Mouse (Mus musculus): ENCODE measurements around the gene Plekhd1.

The Plekhd1 gene

GRCm38 (mm10) chr12:80692269-80692972 lies at the start of gene Plekhd1:
Gene Plekhd1 (plus strand): TSS chr12:80692591.
- DNase-seq (ENCODE audit: inconsistent ontology term) = no peak

- peak; percentile 29 for DNase-seq (ENCODE audit: inconsistent ontology term)
Observed at GRCm38 (mm10) chr12:80642725-80643692, 49.4 kb upstream of the Plekhd1 start.

- peak; percentile 95 for DNase-seq (ENCODE audit: inconsistent ontology term)
Observed at GRCm38 (mm10) chr12:80643693-80644505, 48.5 kb upstream of the Plekhd1 start, which contains the start of the genes Slc39a9 and Erh. Gene Slc39a9 (plus strand): TSS chr12:80643883. Gene Erh (minus strand): TSS chr12:80644341.

- DNase-seq (ENCODE audit: inconsistent ontology term) = no peak
Observed at GRCm38 (mm10) chr12:80644506-80644868, 47.9 kb upstream of the Plekhd1 start.

- no peak for DNase-seq (ENCODE audit: inconsistent ontology term)
Observed at GRCm38 (mm10) chr12:80646377-80646776, 46.0 kb upstream of the Plekhd1 start.

GRCm38 (mm10) chr12:80653951-80654658 lies 38.3 kb upstream of the Plekhd1 start:
- DNase-seq (ENCODE audit: inconsistent ontology term) = peak; percentile 30

- DNase-seq (ENCODE audit: inconsistent ontology term) = no peak
Observed at GRCm38 (mm10) chr12:80654659-80655025, 37.7 kb upstream of the Plekhd1 start.

- DNase-seq (ENCODE audit: inconsistent ontology term) = no peak
Observed at GRCm38 (mm10) chr12:80658661-80659060, 33.7 kb upstream of the Plekhd1 start.

GRCm38 (mm10) chr12:80662322-80662721 lies 30.1 kb upstream of the Plekhd1 start:
- DNase-seq (ENCODE audit: inconsistent ontology term) = no peak

GRCm38 (mm10) chr12:80663935-80664334 lies 28.5 kb upstream of the Plekhd1 start:
- no peak for DNase-seq (ENCODE audit: inconsistent ontology term)

- no peak for DNase-seq (ENCODE audit: inconsistent ontology term)
Observed at GRCm38 (mm10) chr12:80668391-80668790, 24.0 kb upstream of the Plekhd1 start.

GRCm38 (mm10) chr12:80673170-80673569 lies 19.2 kb upstream of the Plekhd1 start:
- DNase-seq (ENCODE audit: inconsistent ontology term) = no peak

- no peak for DNase-seq (ENCODE audit: inconsistent ontology term)
Observed at GRCm38 (mm10) chr12:80681340-80681739, 11.1 kb upstream of the Plekhd1 start.

- no peak for DNase-seq (ENCODE audit: inconsistent ontology term)
Observed at GRCm38 (mm10) chr12:80683554-80683953, 8.8 kb upstream of the Plekhd1 start.

GRCm38 (mm10) chr12:80684316-80684715 lies 8.1 kb upstream of the Plekhd1 start:
- DNase-seq (ENCODE audit: inconsistent ontology term) = no peak

- DNase-seq (ENCODE audit: inconsistent ontology term) = peak; percentile 75
Observed at GRCm38 (mm10) chr12:80687788-80688211, 4.6 kb upstream of the Plekhd1 start.

GRCm38 (mm10) chr12:80689696-80690095 lies 2.7 kb upstream of the Plekhd1 start:
- no peak for DNase-seq (ENCODE audit: inconsistent ontology term)

GRCm38 (mm10) chr12:80691671-80692091 lies 710 bp upstream of the Plekhd1 start:
- no peak for DNase-seq (ENCODE audit: inconsistent ontology term)

- DNase-seq (ENCODE audit: inconsistent ontology term) = no peak
Observed at GRCm38 (mm10) chr12:80693700-80694099, 1.3 kb downstream of the Plekhd1 start.

- no peak for DNase-seq (ENCODE audit: inconsistent ontology term)
Observed at GRCm38 (mm10) chr12:80695004-80695403, 2.6 kb downstream of the Plekhd1 start.

GRCm38 (mm10) chr12:80698526-80699143 lies 6.2 kb downstream of the Plekhd1 start:
- no peak for DNase-seq (ENCODE audit: inconsistent ontology term)

All from Muller cell, postnatal 12 days (primary cell).